Mouse (Mus musculus) adrenal gland, postnatal 36 days (tissue): ENCODE data around the gene A730015C16Rik. TPM values are rescaled to one million over a fixed set of nuclear protein-coding genes. Genes with fewer than 3 reads are reported as not detected.

ENCODE experiments used
- DNase-seq, 2 experiments: peaks; one replicate each; pipeline ENCODE4 v3.0.0; 2021; ENCODE audit warnings: mixed read lengths in 1 of 2
- long read RNA-seq, 2 experiments: library from polyadenylated mRNA; stranded (forward); transcript quantifications; one replicate each; pipeline ENCODE4 v2.0.0; 2021; ENCODE audit warnings: borderline sequencing depth in 2 of 2
- total RNA-seq, 2 experiments: library from RNA; stranded (reverse); gene quantifications; 2 replicates each; pipeline ENCODE4 v1.2.3; 2021

A730015C16Rik gene
- total RNA-seq, result not detected
- long read RNA-seq, experiment 1, partial matches to known transcripts, result 0 of 1 reads
- long read RNA-seq, experiment 1, other reads (novel, unspliced or antisense), result 0 of 1 reads
- long read RNA-seq, experiment 2, result 0 reads

DNA sequence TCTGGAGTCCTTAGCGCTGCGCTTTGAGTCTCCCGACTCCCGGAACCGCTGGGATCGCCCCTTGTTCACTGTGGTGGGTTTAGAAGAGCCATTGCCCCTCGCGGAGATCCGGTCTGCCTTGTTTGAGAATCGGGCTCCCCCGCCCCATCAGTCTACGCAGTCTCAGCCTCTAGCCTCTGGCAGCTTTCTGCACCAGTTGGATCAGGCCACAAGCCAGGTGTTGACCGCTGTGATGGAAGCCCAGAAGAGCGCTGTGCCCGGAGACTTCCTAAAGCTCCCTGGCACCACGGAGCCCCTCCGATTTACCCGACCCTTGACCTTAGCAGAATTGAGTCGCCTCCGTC is at the start of gene A730015C16Rik:
Gene A730015C16Rik (minus strand): TSS at position 115 of the 344 bp plus-strand sequence.
- DNase-seq, result peak in 1 of 2 experiments; percentile 36

DNA sequence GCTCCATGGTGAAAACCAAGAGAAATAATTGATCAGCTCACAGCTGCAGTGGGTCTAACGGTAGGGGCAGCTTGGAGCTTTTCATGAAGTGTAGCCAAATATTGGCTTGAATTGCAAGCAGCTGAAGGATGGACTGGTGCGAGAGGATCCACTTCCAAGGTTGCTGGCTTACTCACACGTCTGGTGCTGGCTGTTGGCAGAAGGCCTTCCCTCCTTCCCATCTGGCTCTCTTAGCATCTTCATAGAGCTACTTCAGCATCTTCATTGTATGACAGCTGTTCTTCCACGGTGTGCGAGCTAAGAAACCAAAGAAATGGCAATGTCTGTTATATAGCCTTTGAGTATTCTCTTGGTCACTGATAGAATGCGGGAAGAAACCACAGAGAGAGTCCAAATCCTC is 42.5 kb upstream of the A730015C16Rik start:
- peak in 1 of 2 experiments; percentile 5 for DNase-seq

DNA sequence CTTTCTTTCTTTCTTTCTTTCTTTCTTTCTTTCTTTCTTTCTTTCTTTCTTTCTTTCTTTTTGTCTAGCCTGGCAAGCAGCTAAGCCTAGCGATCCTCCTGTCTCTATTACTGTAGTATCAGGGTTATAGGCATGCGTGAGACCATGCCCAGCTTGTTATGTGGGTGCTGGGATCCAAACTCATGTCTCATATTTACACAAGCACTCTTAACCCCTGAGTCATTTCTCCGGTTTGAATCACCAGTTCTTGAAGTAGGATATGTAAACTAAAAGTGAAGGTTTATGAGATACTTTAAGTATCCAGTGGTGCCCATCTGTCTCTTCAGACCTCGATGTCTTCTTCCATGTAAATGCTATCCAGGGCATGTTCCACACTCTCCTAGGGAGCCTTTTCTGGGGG is 39.0 kb upstream of the A730015C16Rik start:
- no peak for DNase-seq

DNA sequence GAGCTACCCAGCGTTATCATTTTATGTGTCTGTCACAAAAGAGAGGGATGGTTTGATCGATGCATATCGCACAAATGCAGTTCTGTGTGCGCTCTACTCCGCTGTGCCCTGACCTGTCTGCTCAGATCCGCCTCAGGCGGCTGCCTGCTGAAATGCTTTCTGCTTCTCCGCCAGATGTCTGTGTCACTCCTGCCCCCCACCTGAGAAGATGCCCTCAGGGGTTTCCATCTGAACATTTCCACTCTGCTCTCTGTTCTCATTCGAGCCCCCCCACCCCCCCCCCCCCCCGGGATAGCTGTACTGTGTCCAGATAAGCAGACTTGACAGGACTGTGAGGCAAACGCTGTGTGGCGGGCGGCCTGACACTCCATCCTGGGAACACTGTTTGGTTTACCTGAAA is 35.4 kb upstream of the A730015C16Rik start:
- peak; percentile 14 to 29 for DNase-seq

DNA sequence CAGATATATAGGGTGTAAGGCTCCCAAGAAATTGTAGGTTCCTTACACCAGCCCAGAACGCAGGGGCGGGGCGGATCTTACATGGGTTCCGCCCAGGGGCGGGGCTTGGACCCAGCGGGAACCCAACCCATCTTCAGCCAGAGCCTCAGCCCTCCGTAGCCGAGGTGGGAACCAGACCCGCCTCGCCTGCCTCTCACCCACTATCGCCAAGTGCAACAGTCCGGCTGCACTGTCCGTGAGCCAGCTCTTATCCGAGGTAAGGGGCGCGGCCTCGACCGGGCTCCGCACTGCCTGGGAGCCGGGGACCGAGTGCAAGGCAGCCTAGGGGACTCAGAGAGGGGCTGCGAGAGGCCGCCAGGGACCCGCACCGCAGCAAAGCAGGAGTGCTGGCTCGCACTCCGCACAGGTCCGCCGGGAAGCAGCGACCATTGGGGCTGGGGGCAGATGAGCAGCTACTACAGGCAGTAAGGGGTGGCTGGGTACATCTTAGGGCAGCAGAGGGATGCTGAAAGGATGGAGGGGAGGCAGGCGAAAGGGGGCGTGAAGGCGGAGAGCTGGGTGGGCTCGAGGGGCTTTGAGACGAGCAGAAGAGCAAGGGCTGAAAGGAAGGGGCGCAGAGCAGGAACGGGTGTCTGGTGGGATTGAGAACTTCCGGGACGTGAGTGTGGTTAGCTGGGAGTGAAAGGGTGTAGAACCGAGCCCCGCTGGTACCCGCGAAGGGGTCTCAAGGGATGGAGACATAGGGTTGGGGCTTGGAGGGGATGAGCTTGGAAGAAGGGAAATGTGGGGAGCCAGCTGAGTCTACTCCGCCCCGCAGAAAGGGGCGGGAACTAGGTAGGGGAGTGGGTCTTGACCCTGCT is 30.8 kb upstream of the A730015C16Rik start, which contains the start of gene Rab3b:
Gene Rab3b (plus strand): TSS at position 101 of the 860 bp plus-strand sequence.
- peak; percentile 58 to 73 for DNase-seq

DNA sequence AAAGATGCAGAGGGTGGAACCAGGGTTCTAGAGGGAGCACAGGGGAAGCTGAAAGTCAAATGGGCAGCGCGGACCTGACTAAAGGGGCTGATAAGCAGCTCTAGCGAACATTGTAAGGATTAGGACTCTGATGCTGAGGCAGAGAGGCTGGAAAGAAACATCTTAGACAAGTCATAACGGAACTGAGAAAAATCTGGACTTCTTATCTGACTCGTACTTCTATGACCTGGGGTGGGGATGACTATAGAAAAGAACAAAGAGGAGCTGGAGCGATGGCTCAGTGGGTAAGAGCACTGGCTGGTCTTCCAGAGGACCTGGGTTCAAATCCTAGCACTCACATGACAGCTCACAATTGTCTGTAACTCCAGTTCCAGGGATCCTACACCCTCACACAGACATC is 29.5 kb upstream of the A730015C16Rik start:
- DNase-seq, result no peak

DNA sequence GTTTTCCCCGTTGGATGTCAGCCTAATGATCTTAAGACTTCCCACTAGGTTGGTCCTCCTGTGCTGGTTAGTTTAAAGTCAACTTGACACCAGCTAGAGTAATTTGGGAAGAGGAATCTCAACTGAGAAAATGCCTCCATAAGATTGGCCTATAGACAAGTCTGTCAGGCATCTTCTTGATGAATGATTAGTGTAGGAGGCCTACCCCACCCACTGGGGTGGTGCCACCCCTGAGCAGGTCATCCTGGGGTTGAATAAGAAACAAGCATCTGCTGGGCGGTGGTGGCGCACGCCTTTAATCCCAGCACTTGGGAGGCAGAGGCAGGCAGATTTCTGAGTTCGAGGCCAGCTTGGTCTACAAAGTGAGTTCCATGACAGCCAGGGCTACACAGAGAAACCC is 25.3 kb upstream of the A730015C16Rik start:
- no peak for DNase-seq

DNA sequence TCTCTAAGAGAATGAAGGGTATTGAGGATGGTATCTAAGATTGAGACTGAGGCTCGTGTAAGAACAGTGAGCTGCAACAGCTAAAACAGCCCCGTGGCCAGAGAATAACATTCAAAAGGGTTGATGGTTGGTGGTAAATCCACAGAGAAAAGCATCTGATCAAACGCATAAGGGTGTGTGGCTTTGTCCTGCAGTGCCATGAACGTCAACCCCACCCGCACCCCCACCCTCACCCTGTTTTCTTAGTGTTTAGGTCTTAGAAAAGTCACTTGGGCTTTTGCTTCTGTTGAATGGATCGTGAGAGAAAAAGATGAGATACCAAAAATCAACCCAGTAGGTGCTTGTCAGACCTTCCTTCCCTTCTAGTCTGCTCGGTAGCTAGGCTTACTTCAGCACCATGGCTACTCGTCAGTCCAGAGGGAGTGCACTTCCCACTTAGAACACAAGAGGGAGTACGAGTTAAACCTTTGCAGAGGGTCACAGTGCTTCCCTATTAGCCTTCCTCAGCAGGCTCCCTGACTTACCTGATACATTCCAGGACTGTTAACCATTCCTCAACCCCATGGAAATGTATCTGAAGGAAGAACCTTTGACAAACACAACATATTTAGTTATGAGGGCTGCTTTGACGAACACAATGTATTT is 21.4 kb upstream of the A730015C16Rik start:
- DNase-seq, result peak; percentile 74 to 85

DNA sequence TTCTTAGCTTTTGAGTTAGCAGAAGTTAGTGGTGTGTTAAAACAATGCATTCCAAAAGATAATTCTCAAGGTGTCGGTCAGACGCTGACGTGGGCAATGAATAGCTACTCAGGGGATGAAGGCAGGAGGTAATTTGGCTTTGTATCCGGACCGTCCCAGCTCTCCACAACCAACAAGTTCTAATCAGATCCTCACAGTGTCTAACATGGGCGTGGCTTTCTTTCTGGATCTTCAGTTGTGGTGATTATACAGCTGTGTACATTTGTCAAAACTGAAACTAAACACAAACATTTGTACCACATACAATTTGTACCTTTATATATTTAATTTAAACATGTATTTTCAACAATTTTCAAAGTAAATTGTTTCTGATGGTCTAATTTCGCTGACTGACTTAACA is 18.4 kb upstream of the A730015C16Rik start:
- DNase-seq, result no peak

DNA sequence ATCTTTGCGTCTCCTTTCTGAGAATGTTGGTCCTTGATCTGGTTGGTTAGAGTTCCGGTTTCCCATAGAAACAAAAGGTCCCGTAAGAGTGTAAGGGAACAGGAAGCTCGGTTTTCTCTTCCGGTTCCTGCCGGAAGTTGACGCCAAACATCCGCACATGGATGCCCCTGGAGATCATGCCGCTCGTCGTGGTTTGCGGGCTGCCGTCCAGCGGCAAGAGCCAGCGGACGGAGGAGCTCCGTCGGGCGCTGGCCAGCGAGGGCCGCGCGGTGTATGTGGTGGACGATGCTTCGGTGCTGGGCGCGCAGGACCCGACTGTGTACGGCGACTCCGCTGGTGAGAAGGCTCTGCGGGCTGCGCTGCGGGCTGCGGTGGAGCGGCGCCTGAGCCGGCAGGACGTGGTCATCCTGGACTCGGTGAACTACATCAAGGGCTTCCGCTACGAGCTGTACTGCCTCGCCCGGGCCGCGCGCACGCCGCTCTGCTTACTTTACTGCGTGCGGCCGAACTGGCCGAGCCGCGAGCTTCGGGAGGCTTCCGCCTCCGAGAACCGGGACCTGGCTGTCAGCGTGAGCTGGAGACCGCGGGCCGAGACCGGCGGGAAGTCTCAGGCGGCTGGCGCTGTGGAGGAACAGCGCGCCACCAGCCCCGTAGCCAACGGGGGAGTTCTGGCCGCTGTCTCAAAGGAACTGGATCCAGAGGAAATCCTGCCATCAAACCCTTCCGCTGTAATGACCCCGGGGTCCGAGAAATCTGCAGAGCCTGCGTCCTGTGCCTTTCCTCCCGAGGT is 509 bp downstream of the A730015C16Rik start, which contains the start of gene Kti12:
Gene Kti12 (plus strand): TSS at position 71 of the 790 bp plus-strand sequence.
- peak; percentile 87 to 89 for DNase-seq

DNA sequence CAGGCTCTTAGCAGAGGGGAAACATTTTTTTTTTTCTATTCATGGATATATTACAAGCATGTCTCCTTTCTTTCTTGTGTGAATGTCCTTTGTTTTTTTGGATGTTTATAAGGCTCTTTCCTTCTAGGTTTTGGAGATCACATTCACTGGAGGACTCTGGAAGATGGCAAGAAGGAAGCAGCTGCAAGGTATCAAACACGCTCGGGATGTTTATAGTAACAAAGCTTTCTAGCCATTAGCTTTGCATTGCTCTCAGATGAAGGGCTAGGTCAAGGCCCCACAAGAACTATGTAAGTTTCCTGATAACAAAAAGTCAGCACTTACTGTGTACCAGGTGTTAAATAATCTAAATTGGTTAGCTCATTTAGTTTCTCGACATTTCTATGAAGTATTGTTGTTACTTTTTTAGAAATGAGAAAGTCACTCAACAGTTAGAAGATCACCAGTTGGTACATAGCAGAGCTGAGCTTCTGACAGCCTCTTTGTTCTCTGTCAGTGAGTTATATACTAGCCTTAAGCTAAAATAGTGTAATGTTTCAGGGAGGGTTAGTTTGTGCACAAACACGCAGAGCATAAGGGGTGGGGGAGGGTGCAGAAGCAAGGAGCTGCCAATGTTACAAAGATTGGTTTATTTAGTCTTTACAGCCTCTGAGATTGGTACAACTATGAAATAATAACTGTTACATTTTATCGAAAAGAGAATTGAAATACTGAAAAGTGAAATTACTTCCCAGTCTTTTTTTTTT is 2.4 kb downstream of the A730015C16Rik start:
- no peak for DNase-seq

DNA sequence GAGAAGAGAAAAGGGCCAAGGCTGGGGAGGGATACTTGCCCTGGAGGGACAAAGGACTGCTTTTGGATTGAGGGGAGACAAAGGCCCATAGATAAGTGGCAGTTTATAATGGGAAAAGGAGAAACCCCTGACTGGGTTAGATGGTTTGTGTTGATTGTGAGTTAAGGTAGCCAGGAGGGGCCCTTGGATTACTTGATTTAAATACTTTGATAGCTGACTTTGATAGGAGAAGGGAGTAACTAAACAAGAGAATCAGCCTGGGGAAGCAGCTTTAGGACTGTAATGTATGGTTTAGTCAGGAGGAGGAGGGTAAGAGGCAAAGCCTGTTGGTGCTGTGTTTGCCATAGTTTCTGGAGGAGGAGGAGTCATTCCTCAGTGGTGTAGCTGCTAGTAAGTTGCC is 5.1 kb downstream of the A730015C16Rik start:
- DNase-seq, result no peak

DNA sequence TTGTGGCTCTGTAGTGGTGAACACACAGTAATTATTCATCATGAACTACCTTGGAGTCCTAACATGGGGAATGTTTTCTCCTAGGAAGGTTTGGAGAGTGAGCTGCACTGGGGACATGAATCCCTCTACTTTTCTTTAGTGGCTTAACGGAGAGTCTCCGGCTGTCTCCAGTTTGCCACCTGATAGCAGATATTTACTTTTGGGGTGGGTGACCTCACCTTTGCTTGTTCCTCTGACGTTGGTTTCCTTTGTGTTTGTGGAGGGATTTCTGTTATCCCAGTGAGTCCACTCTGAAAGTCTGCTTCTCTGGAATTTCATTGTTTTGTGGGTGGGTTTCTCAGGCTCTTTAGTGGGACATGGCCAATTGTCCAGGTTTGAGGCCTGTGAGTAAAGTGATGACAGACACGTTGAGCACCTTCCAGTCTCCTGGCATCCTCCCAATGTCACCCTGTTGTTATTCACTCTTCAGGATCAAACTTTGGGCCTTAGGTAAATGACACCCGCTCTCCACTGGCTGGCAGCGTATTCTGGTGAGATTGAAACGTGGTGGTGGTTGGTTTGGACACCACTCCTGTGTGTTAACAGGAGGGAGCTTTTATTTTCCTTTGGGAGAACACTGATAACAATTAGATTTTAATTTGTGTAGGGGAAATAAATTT is 6.4 kb downstream of the A730015C16Rik start:
- DNase-seq, result no peak

DNA sequence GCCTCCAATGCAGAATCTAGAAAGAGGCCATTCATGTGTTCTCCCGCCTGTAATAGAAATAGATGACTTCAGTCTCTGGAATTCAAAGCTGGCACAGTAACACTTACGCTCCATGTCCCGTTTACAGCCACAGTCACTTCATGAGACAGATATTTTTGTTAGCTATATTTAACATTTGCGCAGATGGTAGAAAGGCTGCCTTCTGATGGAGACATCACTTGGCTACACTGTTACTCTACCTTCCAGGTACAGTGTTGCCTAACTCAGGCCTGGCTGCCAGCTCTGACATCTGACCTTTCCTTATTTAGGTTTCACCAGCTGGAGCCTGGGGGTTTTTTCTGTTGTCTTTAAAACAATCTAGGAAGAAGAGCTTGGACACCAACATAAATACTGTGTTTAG is 10.4 kb downstream of the A730015C16Rik start:
- DNase-seq, result no peak

DNA sequence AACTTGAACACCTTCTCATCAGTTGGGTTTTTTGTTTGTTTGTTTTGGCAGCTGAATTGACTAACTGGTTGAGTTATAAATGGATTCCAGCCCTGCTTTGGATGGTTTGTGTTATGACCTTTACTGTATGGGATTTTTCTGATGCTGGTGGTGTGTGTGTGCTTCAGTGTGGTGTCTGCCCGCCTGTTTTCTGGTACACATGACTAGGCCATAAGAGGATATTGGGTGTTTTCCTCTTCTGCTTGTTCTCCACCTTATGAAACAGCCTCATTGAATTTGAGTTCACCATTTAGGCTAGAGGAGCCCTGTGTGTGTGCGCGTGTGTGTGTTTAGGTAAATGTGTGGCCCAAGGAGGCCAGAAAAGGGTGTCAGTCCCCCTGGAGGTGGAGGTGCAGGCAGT is 12.9 kb downstream of the A730015C16Rik start:
- DNase-seq, result no peak

DNA sequence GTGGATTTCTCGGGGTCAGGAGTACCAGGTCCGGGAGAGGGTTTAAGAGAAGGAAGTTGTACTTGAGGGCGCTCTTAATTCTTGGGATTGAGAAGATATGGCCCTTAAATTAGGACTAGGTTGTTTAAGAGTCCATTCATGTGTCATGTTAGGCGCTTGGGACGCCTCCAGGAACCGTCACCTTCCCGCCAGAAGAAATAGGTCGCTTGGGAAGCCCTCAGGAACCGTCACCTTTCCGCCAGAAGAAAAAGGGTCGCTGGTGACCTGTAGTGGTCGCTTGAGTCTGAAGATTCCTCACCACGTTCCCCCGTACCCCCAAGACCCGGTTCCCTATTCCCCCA is 13.5 kb downstream of the A730015C16Rik start:
- peak; percentile 23 to 31 for DNase-seq

DNA sequence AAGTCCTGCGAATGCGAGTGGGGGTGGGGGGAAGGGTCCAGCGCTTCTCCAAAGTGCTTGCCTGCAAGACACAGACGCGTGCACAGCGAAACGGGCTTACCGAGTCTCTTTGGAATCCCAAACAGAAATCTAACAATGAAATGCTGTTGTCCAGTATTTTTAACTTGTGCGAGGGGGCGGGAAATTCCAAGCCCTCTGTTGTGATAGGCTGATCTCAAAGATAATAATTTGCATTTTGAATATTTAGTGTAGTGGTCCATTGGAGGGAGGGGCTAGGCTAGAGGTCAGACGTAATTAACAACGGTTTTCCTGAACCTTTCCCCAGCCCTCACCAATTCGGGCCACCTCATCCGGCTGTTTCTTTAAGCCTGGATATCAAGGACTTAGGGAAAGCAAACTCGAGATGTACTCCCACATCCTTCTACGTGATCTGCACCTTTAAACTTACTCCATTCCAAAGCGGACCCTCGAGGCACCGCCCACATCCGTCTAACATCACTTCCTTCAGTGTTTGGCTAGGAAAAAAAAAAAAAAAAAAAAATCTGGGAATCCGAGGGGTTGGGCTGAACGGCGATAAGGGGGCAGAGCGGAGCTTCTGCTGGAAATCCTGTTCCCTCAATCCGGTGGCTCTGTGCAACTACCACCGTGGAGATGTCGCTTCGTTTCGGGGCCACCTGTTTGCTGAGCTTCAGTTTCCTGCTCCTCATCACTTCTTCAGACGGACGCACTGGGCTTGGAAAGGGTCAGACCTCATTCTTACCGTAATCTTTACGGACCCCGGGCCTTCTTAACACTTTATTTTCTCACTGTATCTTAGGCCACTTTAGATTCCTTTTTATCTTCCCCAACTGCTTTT is 14.1 kb downstream of the A730015C16Rik start, which contains the start of gene Txndc12:
Gene Txndc12 (plus strand): TSS at position 487 of the 856 bp plus-strand sequence.
- DNase-seq, result peak; percentile 87 to 90

DNA sequence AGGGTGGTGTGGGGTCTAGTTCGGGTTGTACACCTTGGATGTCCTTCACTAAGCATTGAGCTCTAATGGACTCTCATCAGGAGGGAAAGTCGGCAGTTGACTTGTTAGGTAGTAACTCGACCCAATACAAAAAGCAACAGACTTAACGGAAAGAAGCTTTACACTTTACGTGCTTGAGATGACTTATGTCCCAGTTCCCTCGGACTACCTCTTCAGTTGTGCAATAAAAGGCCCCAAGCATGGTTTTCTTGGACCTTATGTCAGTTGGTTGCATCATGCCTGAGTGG is 14.6 kb downstream of the A730015C16Rik start:
- no peak for DNase-seq

DNA sequence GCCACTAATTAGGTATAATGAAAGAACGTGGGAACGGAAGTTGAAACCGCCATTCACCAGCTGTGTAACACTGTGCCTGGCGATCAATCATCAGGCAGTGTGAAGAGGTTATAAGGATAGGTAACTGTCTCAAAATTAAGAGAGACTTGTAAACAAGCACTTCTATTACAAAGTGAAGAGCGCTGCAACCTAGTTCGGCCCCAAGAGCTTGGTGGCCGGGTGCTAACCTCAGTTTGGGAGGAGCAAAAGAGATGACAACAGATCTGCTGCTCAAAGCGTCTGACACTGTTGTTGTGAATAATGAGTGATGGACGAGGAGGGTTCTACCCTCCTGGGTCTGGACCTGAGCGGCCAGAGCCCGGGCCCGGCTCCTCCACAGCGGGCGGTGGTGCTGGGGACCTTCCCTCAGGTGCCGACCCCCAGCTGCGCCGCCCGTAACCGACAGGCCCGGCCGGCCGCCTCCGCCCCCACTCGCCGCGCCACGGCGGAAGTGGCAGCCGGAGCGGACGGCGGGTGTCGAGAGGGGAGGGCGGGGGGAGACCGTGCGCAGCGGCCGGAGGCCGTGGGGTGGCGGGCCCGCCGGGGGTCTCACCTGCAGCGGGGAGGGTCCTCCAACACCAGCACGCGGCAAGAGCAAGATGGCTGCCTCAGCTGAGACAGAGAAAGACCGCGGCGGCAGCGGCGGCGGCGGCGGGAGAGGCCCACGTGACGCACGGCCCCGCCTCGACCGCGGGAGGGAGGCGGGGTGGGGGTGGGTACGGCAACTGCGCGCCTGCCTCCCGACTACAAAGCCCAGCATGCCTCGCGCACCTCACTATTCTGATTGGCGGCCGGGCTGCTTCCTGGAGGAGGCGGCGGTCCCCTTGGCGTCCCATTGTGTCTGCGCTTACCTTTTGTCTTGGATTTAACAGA is 15.2 kb downstream of the A730015C16Rik start, which contains the start of gene Btf3l4:
Gene Btf3l4 (minus strand): TSS at position 699 of the 912 bp plus-strand sequence.
- DNase-seq, result peak; percentile 93 to 95
